Mouse (Mus musculus): ENCODE measurements around the gene Cfap157. TPM values are rescaled to one million over a fixed set of nuclear protein-coding genes. Genes with fewer than 3 reads are reported as not detected.

Gene Cfap157
- polyA plus RNA-seq (2016; fragmentation: Nextera tagmentation; extraction: Ambion mirVana) = 0.26 and 1.3 TPM in 2 replicates

DNA sequence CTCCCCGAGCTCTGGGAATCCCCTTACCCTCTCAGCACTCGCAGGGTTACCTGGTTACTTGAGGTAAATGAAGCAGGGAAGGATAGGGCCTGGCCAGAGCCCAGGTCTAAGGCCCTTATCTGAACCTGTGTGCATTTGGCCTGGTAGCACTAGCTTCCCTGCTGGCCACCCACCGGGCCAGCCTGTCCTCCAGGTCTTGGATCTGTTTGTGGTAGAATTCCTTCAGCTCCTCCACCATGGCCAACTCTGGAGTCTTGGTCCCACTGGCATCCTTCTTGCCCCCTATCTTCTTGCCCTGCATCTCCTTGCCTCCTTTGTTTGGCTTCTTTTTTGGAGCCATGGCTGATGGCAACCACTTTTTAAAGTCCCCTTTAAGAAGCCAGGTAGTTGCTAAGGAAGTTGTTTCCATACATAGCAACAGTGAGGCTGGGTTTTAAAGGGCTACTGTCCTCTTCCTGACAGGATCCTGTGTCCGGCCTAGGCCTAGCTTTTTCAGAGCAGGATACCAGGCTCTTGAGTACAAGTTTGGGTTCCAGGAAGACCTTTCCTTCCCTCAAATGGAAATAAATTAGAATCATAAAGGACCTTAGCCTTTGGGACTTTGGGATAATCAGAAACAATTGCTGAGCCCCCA, at the start of gene Cfap157:
Gene Cfap157 (minus strand): TSS at position 381 of the 634 bp plus-strand sequence.
- WGBS = 63% methylated on average over 4 of the region's 4 CpGs
- no peak within 1 kb of the TSS for H3K4me3 ChIP-seq
- H3K27ac ChIP-seq = peak within 1 kb of the TSS; percentile 53
- no peaks in the 10 kb centered on the region for H3K36me3 ChIP-seq
- peaks cover 16% of the 10 kb centered on the region for H3K4me1 ChIP-seq
- H3K9me3 ChIP-seq (replicated peaks) = no peaks in the 10 kb centered on the region
- no peak for DNase-seq (ENCODE audit: low spot score)
- H3K27me3 ChIP-seq (ENCODE audit: low read depth, poor library complexity, severe bottlenecking) = no peaks in the 10 kb centered on the region

GRCm38 (mm10) chr2:32828979-32829676, 44.9 kb upstream of the Cfap157 start:
- no peak for DNase-seq (ENCODE audit: low spot score)
- Histone ChIP-seq H3K36me3 (no peaks in the 10 kb centered on the region), H3K27ac (no peak overlapping the region), H3K27me3 (ENCODE audit: low read depth, poor library complexity, severe bottlenecking) (no peaks in the 10 kb centered on the region), H3K4me3 (no peak overlapping the region), H3K4me1 (peaks cover 10% of the 10 kb centered on the region), H3K9me3 (replicated peaks) (no peaks in the 10 kb centered on the region)
- 85% methylated on average over 11 of the region's 11 CpGs for WGBS

DNA sequence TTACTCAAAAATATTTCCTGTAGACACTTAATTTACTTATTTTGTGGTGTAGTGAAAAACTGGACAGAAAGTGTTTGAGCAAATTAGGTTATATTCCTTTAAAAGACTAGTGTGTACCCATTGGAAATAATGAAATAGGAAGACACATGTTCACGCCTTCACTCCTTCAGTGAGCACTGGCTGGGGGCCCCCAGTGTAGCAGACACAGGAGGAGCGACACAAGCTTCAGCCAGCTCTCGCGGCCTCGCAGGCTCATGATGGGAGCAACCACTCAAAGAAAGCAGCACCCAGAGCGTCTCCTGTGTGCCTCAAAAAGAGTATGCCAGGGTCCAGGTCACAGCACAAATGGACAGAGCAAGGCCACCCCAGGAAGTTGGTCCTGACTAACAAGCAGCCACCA, 41.6 kb upstream of the Cfap157 start:
- Histone ChIP-seq H3K4me3 (no peak overlapping the region), H3K9me3 (replicated peaks) (no peaks in the 10 kb centered on the region), H3K4me1 (peaks cover 22% of the 10 kb centered on the region), H3K27me3 (ENCODE audit: low read depth, poor library complexity, severe bottlenecking) (no peaks in the 10 kb centered on the region), H3K36me3 (no peaks in the 10 kb centered on the region), H3K27ac (no peak overlapping the region)
- no peak for DNase-seq (ENCODE audit: low spot score)
- WGBS = 92% methylated on average over 6 of the region's 6 CpGs

- 74% methylated on average over 1 of the region's 1 CpGs for WGBS
- H3K4me1 ChIP-seq = peaks cover 22% of the 10 kb centered on the region
- H3K4me3 ChIP-seq = no peak overlapping the region
- H3K9me3 ChIP-seq (replicated peaks) = no peaks in the 10 kb centered on the region
- no peaks in the 10 kb centered on the region for H3K36me3 ChIP-seq
- H3K27ac ChIP-seq = no peak overlapping the region
- DNase-seq (ENCODE audit: low spot score) = no peak
- H3K27me3 ChIP-seq (ENCODE audit: low read depth, poor library complexity, severe bottlenecking) = no peaks in the 10 kb centered on the region
These were observed 40.5 kb upstream of the Cfap157 start for GRCm38 (mm10) chr2:32824778-32825177.

DNA sequence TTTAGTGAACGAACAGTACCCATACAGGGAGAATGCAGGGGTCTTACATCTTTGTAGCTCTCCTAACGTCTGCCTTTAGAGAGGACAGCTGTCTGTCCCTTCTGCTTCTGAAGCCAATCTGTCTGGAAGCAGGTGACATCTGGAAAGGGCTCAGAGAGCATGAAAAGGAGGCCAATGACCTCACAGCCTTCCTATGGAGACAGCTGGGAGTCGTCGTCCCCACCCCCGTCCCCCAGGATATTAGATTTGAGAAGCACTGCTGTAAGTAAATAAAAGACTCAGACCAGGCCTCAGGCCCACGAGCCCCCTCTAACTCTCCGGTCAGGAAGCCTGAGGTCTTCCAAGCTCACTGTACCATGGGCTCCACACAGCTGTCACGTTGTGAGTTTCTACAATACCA, 40.0 kb upstream of the Cfap157 start:
- Histone ChIP-seq H3K4me1 (peaks cover 22% of the 10 kb centered on the region), H3K36me3 (no peaks in the 10 kb centered on the region), H3K27ac (no peak overlapping the region), H3K9me3 (replicated peaks) (no peaks in the 10 kb centered on the region), H3K27me3 (ENCODE audit: low read depth, poor library complexity, severe bottlenecking) (no peaks in the 10 kb centered on the region), H3K4me3 (no peak overlapping the region)
- no peak for DNase-seq (ENCODE audit: low spot score)
- 59% methylated on average over 8 of the region's 8 CpGs for whole genome bisulfite sequencing

- no peaks in the 10 kb centered on the region for H3K9me3 ChIP-seq (replicated peaks)
- DNase-seq (ENCODE audit: low spot score) = no peak
- peaks cover 22% of the 10 kb centered on the region for H3K4me1 ChIP-seq
- 66% methylated on average over 8 of the region's 8 CpGs for WGBS
- no peaks in the 10 kb centered on the region for H3K27me3 ChIP-seq (ENCODE audit: low read depth, poor library complexity, severe bottlenecking)
- no peak overlapping the region for H3K4me3 ChIP-seq
- H3K27ac ChIP-seq = peak overlapping the region; percentile 54
- no peaks in the 10 kb centered on the region for H3K36me3 ChIP-seq
These were observed 39.4 kb upstream of the Cfap157 start for GRCm38 (mm10) chr2:32823579-32824154.

GRCm38 (mm10) chr2:32823153-32823552, 38.9 kb upstream of the Cfap157 start:
- DNase-seq (ENCODE audit: low spot score) = no peak
- H3K4me3 ChIP-seq = no peak overlapping the region
- H3K27ac ChIP-seq = peak overlapping the region; percentile 54

GRCm38 (mm10) chr2:32822643-32823042, 38.4 kb upstream of the Cfap157 start:
- no peak for DNase-seq (ENCODE audit: low spot score)
- peak overlapping the region; percentile 38; the same call in 1 of the 2 replicates for H3K27ac ChIP-seq
- H3K36me3 ChIP-seq = no peaks in the 10 kb centered on the region
- H3K4me3 ChIP-seq = no peak overlapping the region
- 71% methylated on average over 6 of the region's 6 CpGs for WGBS
- peaks cover 26% of the 10 kb centered on the region for H3K4me1 ChIP-seq
- H3K9me3 ChIP-seq (replicated peaks) = no peaks in the 10 kb centered on the region
- no peaks in the 10 kb centered on the region for H3K27me3 ChIP-seq (ENCODE audit: low read depth, poor library complexity, severe bottlenecking)

More at GRCm38 (mm10) chr2:32823153-32823552, 38.9 kb upstream of the Cfap157 start:
- no peaks in the 10 kb centered on the region for H3K9me3 ChIP-seq (replicated peaks)
- H3K27me3 ChIP-seq (ENCODE audit: low read depth, poor library complexity, severe bottlenecking) = no peaks in the 10 kb centered on the region
- 34% methylated on average over 11 of the region's 11 CpGs for WGBS
- H3K36me3 ChIP-seq = no peaks in the 10 kb centered on the region
- H3K4me1 ChIP-seq = peaks cover 22% of the 10 kb centered on the region

DNA sequence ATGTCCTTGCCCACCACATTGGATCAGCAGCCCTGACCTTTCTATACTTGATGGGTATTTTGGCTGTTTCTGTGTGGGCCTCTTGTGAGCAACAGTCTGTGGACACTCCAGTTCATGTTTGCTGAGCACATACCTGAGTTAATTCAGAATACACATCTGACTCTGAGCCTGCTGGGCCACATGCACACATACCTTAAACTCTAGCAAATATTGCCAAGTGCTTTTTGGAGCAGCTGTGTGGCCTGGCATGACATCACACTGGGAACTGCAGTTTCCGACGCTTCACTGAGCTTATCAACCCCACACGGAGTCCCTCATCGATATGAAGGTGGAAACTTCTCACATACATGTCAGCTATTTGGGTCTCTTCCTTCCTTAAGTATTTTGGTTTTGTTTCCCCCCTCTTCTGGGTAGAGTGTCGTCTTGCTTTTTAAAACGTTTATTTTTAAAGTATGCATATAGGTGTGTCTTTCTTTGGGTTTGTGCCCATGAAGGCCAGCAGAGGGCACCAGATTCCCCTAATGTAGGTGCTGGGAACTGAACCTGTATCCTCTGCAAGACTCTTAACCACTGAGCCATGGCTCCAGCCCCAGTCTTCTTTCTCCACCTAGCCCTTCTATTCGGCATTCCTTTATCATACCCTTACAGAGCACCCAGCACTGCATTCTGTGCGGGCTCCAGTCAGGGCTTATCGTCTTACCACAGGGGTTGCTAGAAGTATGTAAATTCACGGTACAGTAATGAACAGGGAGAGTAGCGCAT, 37.0 kb upstream of the Cfap157 start:
- Histone ChIP-seq H3K9me3 (replicated peaks) (no peaks in the 10 kb centered on the region), H3K36me3 (no peaks in the 10 kb centered on the region), H3K4me3 (no peak overlapping the region), H3K4me1 (peaks cover 37% of the 10 kb centered on the region), H3K27ac (no peak overlapping the region), H3K27me3 (ENCODE audit: low read depth, poor library complexity, severe bottlenecking) (no peaks in the 10 kb centered on the region)
- DNase-seq (ENCODE audit: low spot score) = peak; percentile 50
- WGBS = 69% methylated on average over 11 of the region's 11 CpGs

- Histone ChIP-seq H3K9me3 (replicated peaks) (no peaks in the 10 kb centered on the region), H3K27ac (no peak overlapping the region), H3K36me3 (peaks cover 6% of the 10 kb centered on the region; the same call in 1 of the 2 replicates), H3K4me1 (peaks cover 23% of the 10 kb centered on the region), H3K27me3 (ENCODE audit: low read depth, poor library complexity, severe bottlenecking) (no peaks in the 10 kb centered on the region), H3K4me3 (no peak overlapping the region)
- DNase-seq (ENCODE audit: low spot score) = no peak
- 97% methylated on average over 5 of the region's 5 CpGs for WGBS
These were observed 34.0 kb upstream of the Cfap157 start for GRCm38 (mm10) chr2:32818208-32818607.

- Histone ChIP-seq H3K27me3 (ENCODE audit: low read depth, poor library complexity, severe bottlenecking) (no peaks in the 10 kb centered on the region), H3K9me3 (replicated peaks) (no peaks in the 10 kb centered on the region), H3K27ac (peak overlapping the region; percentile 36; the same call in 1 of the 2 replicates), H3K4me1 (peaks cover 17% of the 10 kb centered on the region), H3K36me3 (peaks cover 6% of the 10 kb centered on the region; the same call in 1 of the 2 replicates), H3K4me3 (no peak overlapping the region)
- WGBS = 72% methylated on average over 7 of the region's 7 CpGs
- no peak for DNase-seq (ENCODE audit: low spot score)
These were observed 33.4 kb upstream of the Cfap157 start for GRCm38 (mm10) chr2:32817589-32817988.

DNA sequence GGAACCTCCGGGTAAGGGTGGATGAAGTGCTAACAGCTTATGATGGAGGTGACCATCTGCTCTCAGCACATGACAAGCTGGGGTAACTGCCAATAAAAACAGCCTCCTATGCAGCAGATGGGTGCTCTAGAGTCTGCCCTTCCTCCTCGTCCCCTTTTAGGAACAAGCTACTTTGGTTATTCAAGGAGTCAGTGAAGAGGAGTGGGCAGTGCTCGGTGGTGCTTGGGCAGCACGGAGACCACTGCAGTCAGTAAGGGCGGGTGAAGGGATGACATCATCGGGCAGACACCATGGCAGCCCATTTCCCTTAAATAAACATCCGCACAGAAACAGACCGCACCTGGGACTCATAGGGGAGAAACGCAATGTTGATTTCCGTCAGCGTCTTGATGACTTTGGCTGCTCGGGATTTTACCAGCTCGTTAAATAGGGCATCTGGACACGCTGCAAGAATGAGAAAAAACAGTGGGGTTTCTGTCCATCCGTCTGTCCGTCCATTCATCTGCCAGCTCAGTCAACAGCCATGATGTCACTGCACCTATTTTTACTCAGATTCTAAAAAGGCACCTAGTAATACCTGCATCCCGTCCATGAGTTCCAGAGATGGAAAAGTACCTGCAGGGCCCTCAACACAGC, 32.8 kb upstream of the Cfap157 start:
- DNase-seq (ENCODE audit: low spot score) = no peak

More for the DNA sequence above, 32.8 kb upstream of the Cfap157 start:
- Histone ChIP-seq H3K9me3 (replicated peaks) (no peaks in the 10 kb centered on the region), H3K27me3 (ENCODE audit: low read depth, poor library complexity, severe bottlenecking) (no peaks in the 10 kb centered on the region), H3K27ac (peak overlapping the region; percentile 36; the same call in 1 of the 2 replicates), H3K4me3 (no peak overlapping the region), H3K4me1 (peaks cover 16% of the 10 kb centered on the region), H3K36me3 (peaks cover 6% of the 10 kb centered on the region; the same call in 1 of the 2 replicates)
- WGBS = 70% methylated on average over 17 of the region's 17 CpGs
